Mouse (Mus musculus) forelimb bud, embryonic 11.5 days (tissue): Measurements from ENCODE around the gene Gm960.
A peak's percentile ranks its signal among the peaks of the same experiment; 100 is the strongest.

Experiments used
- DNase-seq: peaks from one replicate; pipeline ENCODE4 v3.0.0-alpha.2; 2012; ENCODE audit warnings: low read depth, low spot score

Gene Gm960

GRCm38 (mm10) chr19:4712156-4712780, 13.8 kb upstream of the Gm960 start:
- no peak for DNase-seq

- peak; percentile 44 for DNase-seq
Observed at GRCm38 (mm10) chr19:4711601-4712155, 13.2 kb upstream of the Gm960 start.

GRCm38 (mm10) chr19:4711098-4711600, 12.7 kb upstream of the Gm960 start, which contains the start of gene Sptbn2:
Gene Sptbn2 (plus strand): TSS chr19:4711167.
- DNase-seq = no peak

- no peak for DNase-seq
Observed at GRCm38 (mm10) chr19:4708765-4709164, 10.3 kb upstream of the Gm960 start.

GRCm38 (mm10) chr19:4701221-4701620, 2.8 kb upstream of the Gm960 start:
- DNase-seq = no peak

- no peak for DNase-seq
Observed at GRCm38 (mm10) chr19:4700656-4701055, 2.2 kb upstream of the Gm960 start.

GRCm38 (mm10) chr19:4699821-4700220, 1.4 kb upstream of the Gm960 start:
- DNase-seq = no peak

- DNase-seq = no peak
Observed at GRCm38 (mm10) chr19:4698856-4699255, 388 bp upstream of the Gm960 start.

- DNase-seq = no peak
Observed at GRCm38 (mm10) chr19:4697721-4698120, 747 bp downstream of the Gm960 start.

GRCm38 (mm10) chr19:4697121-4697520, 1.3 kb downstream of the Gm960 start:
- DNase-seq = no peak

- no peak for DNase-seq
Observed at GRCm38 (mm10) chr19:4694346-4694745, 4.1 kb downstream of the Gm960 start.

GRCm38 (mm10) chr19:4672401-4672800, 26.1 kb downstream of the Gm960 start:
- DNase-seq = no peak

- DNase-seq = no peak
Observed at GRCm38 (mm10) chr19:4670776-4671175, 27.7 kb downstream of the Gm960 start.

GRCm38 (mm10) chr19:4666815-4667214, 31.7 kb downstream of the Gm960 start:
- DNase-seq = no peak

- no peak for DNase-seq
Observed at GRCm38 (mm10) chr19:4658156-4658555, 40.3 kb downstream of the Gm960 start.

- DNase-seq = no peak
Observed at GRCm38 (mm10) chr19:4646917-4647492, 51.5 kb downstream of the Gm960 start.

GRCm38 (mm10) chr19:4644271-4644670, 54.2 kb downstream of the Gm960 start:
- DNase-seq = peak; percentile 23

GRCm38 (mm10) chr19:4635986-4636385, 62.5 kb downstream of the Gm960 start:
- DNase-seq = no peak

- DNase-seq = peak; percentile 76
Observed at GRCm38 (mm10) chr19:4628819-4629218, 69.6 kb downstream of the Gm960 start.

- no peak for DNase-seq
Observed at GRCm38 (mm10) chr19:4625829-4626535, 72.5 kb downstream of the Gm960 start.

GRCm38 (mm10) chr19:4625179-4625828, 73.2 kb downstream of the Gm960 start, which contains the start of gene Rce1:
Gene Rce1 (minus strand): TSS chr19:4625641.
- peak; percentile 81 for DNase-seq
